Mouse (Mus musculus): ENCODE results near the gene Dnah10.

DNA sequence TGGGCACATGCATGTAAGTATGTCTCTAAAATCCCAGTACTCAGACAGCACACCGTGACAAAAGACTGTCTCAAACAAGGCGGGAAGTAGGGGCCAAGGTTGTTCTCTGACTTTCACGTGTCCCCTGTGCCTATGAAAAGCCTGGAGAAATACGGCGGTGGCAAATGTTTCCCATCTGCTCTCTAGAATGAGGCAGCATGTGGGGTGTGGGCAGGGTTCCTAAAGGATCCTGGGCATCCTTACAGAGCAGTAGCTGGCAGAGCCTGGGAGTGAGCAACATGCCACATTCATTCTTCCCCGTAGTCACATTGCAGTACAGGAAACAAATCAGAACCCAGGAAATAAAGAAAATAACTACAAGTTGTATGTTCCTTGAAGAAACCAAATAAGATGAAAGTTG is 159.0 kb downstream of the Dnah10 start:
- TF ChIP-seq GATA1 (IDR thresholded peaks at IDR 0.05; ENCODE audit: low read length) (no peak), TAL1 (IDR thresholded peaks at IDR 0.05; ENCODE audit: low read length) (no peak)
